ENCODE assay signal across 9 mouse cellular contexts in genomic region chr9:68655018-68656005, GRCm38 (mm10). TPM values are rescaled to one million over a fixed set of nuclear protein-coding genes. Genes with fewer than 3 reads are reported as not detected.
A peak's percentile ranks its signal among the peaks of the same experiment; 100 is the strongest.
DNase-seq lines count a peak whose midpoint lies in the region; ATAC-seq and TF ChIP-seq lines count a peak whose summit lies in the region.
"Had no signal": no experiment of that assay in that cellular context is flagged by ENCODE, and none has a peak within 500 bp of the region (broad histone marks: within the 10 kb centered on the region; RNA-seq: fewer than 3 reads in every experiment).

No protein-coding gene starts in this region.

- 0 out of 2 replicates have a peak overlapping the region, but pooled peaks have one; percentile 55 for H3K9ac ChIP-seq in ES-E14 (ENCODE audit: insufficient read depth, low read depth, low read length, poor library complexity, severe bottlenecking)
- peak overlapping the region; percentile 87 for H3K9ac ChIP-seq in hindbrain, embryonic 13.5 days

- TF ChIP-seq CTCF in left cerebral cortex, adult 2 months (IDR thresholded peaks at IDR 0.05) = no peak

- in situ Hi-C loops in ES-E14 (cut with MboI; ENCODE audit: low sequenced_read_pairs in 2 of 2, unreplicated experiment in 2 of 2) = no loop called here

- WGBS in hindbrain, embryonic 13.5 days = 2% methylated on average over 31 of the region's 31 CpGs

- H3K4me2 ChIP-seq in hindbrain, embryonic 13.5 days = peak overlapping the region; percentile 73

- DNase-seq in ES-E14 (ENCODE audit: low read depth, low spot score) = no peak
- DNase-seq in cerebellum, adult 9-10 months = peak; percentile 88
- DNase-seq in frontal cortex, postnatal 36 days (ENCODE audit: low spot score in 2 of 2) = peak; percentile 49 to 53
- DNase-seq in left cerebral cortex, adult 2 months (ENCODE audit: extremely low spot score in 1 of 2, low spot score in 2 of 2) = peak; percentile 40 to 45
- peak; percentile 24 for DNase-seq in lung, postnatal 25 days (ENCODE audit: low spot score)
- peak; percentile 35 for DNase-seq in right cerebral cortex, postnatal 25 days
- DNase-seq in MN1 (ENCODE audit: low spot score) = no peak

- no peaks in the 10 kb centered on the region for H3K9me3 ChIP-seq in ES-E14 (ENCODE audit: control insufficient read depth, insufficient read depth, low read depth, low read length)
- H3K9me3 ChIP-seq in hindbrain, embryonic 13.5 days = no peaks in the 10 kb centered on the region

- 0 out of 2 replicates have a peak, but pooled peaks cover 7% of the 10 kb centered on the region for H3K27me3 ChIP-seq in hindbrain, embryonic 13.5 days

- H3K4me3 ChIP-seq in ES-E14 (ENCODE audit: insufficient read depth in 1 of 2, low read depth in 1 of 2, low read length in 2 of 2, poor library complexity in 1 of 2, severe bottlenecking in 1 of 2) = peak overlapping the region; percentile 80 to 98
- H3K4me3 ChIP-seq in hindbrain, embryonic 13.5 days = peak overlapping the region; percentile 83
- peak overlapping the region; percentile 72 for H3K4me3 ChIP-seq in left cerebral cortex, adult 2 months

- no peaks in the 10 kb centered on the region for H3K4me1 ChIP-seq in ES-E14 (ENCODE audit: control insufficient read depth in 2 of 2, insufficient read depth in 2 of 2, low read length in 2 of 2, poor library complexity in 1 of 2)
- H3K4me1 ChIP-seq in hindbrain, embryonic 13.5 days (replicated peaks) = peaks cover 41% of the 10 kb centered on the region

- ATAC-seq in hindbrain, embryonic 13.5 days (ENCODE audit: low FRiP score) = peak; percentile 46

- no peaks in the 10 kb centered on the region for H3K36me3 ChIP-seq in ES-E14 (ENCODE audit: control insufficient read depth, insufficient read depth, low read length, poor library complexity, severe bottlenecking)
- no peaks in the 10 kb centered on the region for H3K36me3 ChIP-seq in hindbrain, embryonic 13.5 days

- intact Hi-C loops in left cerebral cortex, adult 2 months (cut with DNase I) = loop anchor here (10.0 kb wide), 2 partner anchors 209 to 639 kb away; no protein-coding TSS in a partner anchor

- no peak overlapping the region for H3K27ac ChIP-seq in ES-E14 (ENCODE audit: insufficient read depth, low read depth, low read length, poor library complexity, severe bottlenecking)
- H3K27ac ChIP-seq in hindbrain, embryonic 13.5 days = peak overlapping the region; percentile 98
- H3K27ac ChIP-seq in left cerebral cortex, adult 2 months = peak overlapping the region; percentile 92

TF ChIP-seq in ES-E14, 5 proteins besides CTCF, POLR2A, EP300 and RAD21:
- TF ChIP-seq CHD2 (IDR thresholded peaks at IDR 0.05; ENCODE audit: low read depth, low read length) (no peak), HCFC1 (IDR thresholded peaks at IDR 0.05; ENCODE audit: borderline replicate concordance, insufficient read depth, low read length) (no peak), ZC3H11A (IDR thresholded peaks at IDR 0.05; ENCODE audit: borderline replicate concordance, low read depth, low read length) (no peak), MAFK (IDR thresholded peaks at IDR 0.05; ENCODE audit: insufficient read depth, low read depth, low read length) (no peak), ZNF384 (IDR thresholded peaks at IDR 0.05; ENCODE audit: low read depth, low read length) (no peak)

RNA-seq across cellular contexts. Expression of gene Rora, which starts 1.7 kb away (rescaled TPM):
- 2.1 and 4.3 TPM in 2 replicates for total RNA-seq in ES-E14 (2012; rRNA removed)
- polyA plus RNA-seq in hindbrain, embryonic 13.5 days (2015; fragmentation: Nextera tagmentation; extraction: Ambion mirVana) = 18.1 and 25.0 TPM in 2 replicates
- total RNA-seq in left cerebral cortex, adult 2 months (2021) = 10 to 100 TPM; 78.4 to 79.1 TPM
- total RNA-seq: MEL had no signal

Comparison
In these comparisons a context has a peak if more than half of its experiments do, and no peak if none do; other contexts are left out.
1. DNase-seq: peak in cerebellum, adult 9-10 months (single experiment), frontal cortex, postnatal 36 days (2 of 2), left cerebral cortex, adult 2 months (2 of 2), lung, postnatal 25 days (single experiment) and right cerebral cortex, postnatal 25 days (single experiment); none in ES-E14 (single experiment) and MN1 (single experiment).
2. RNA of gene Rora, which starts 1.7 kb away (total RNA-seq): 78.4 to 79.1 TPM in left cerebral cortex, adult 2 months; 2.1 to 4.3 TPM in ES-E14; every median in the first group is over 10 times any median in the second.
3. Peak in every context shown above with its lines, with median percentiles within 50 percentile points of each other: H3K4me3 ChIP-seq.